Mouse (Mus musculus): ENCODE measurements around the gene Magoh. TPM values are rescaled to one million over a fixed set of nuclear protein-coding genes. Genes with fewer than 3 reads are reported as not detected.

Magoh gene
- total RNA-seq (2021), result 10 to 100 TPM; 40.2 to 43.2 TPM
- 38.8 and 45.1 TPM in 2 replicates for polyA plus RNA-seq (2012; rRNA removed)
- long read RNA-seq, transcript Magoh-201 (5 exons, 692 nt), result major isoform, 12 of 12 reads
- long read RNA-seq, partial matches to known transcripts, result 0 of 12 reads
- long read RNA-seq, other reads (novel, unspliced or antisense), result 0 of 12 reads

DNA sequence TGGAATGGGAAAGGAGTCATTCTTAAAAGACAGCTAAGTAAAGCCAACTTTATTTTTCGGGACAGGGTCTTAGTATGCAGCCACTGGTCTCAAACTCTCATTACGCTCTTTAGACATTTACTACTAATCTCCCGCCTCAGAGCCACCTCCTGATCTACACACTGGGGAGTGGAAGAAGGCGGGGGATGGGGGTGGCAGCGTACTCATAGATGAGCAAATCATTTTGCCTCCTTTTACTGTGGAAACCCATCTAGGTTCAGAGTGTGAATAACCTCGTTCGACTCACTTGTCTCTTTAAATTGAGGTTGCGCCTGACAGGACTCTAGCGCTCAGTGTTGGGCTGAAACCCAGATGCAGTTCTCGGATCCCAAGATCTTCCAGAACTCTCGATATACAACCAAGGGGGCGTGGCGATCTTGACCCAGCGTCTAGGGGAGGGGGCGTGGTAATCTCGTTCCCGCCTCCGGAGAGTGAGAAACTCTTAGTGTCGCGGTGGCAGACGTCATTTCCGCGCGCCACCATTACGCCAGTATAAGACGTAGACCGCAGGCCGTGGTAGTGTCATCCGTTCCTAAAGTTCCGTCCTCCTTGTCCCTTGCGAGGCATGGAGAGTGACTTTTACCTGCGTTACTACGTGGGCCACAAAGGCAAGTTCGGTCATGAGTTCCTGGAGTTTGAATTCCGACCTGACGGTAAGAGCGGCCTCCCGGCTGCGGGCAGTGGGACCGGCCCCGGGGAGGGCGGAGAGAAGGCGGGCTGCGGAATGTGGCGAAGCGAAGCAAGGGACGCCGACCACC is at the start of gene Magoh:
Gene Magoh (plus strand): TSS at position 502 of the 797 bp plus-strand sequence.
- H3K27ac ChIP-seq, result peak within 1 kb of the TSS; percentile 76
- no peaks in the 10 kb centered on the region; the same call in 1 of the 2 replicates for H3K27me3 ChIP-seq (ENCODE audit: control insufficient read depth, insufficient read depth, low read length)
- peak; percentile 98 for TF ChIP-seq POLR2A (IDR thresholded peaks at IDR 0.05; ENCODE audit: insufficient read depth, low read depth, low read length)
- no peak for TF ChIP-seq CTCF (IDR thresholded peaks at IDR 0.05)
- TF ChIP-seq EP300 (IDR thresholded peaks at IDR 0.05; ENCODE audit: insufficient read depth, low read depth, low read length), result peak; percentile 60; the same call in 1 of the 2 replicates
- DNase-seq, result peak; percentile 95 to 96
- peak within 1 kb of the TSS; percentile 66 for H3K9ac ChIP-seq (ENCODE audit: low read depth, low read length)
- H3K79me2 ChIP-seq (replicated peaks; ENCODE audit: control insufficient read depth, insufficient read depth, low read length), result no peaks in the 10 kb centered on the region
- H3K4me1 ChIP-seq (ENCODE audit: control insufficient read depth, insufficient read depth, low read length), result peaks cover 2% of the 10 kb centered on the region
- peak within 1 kb of the TSS; percentile 75 for H3K4me3 ChIP-seq
- H3K36me3 ChIP-seq (ENCODE audit: control insufficient read depth, insufficient read depth, low read length), result peaks cover 4% of the 10 kb centered on the region
- intact Hi-C loops (cut with DNase I), result loop anchor here (1.0 to 10.0 kb wide), 2 partner anchors 10 to 625 kb away; partner anchors contain the start of genes 0610037L13Rik, Hspb11 and Lrrc42
- WGBS, result 3% methylated on average over 48 of the region's 48 CpGs

DNA sequence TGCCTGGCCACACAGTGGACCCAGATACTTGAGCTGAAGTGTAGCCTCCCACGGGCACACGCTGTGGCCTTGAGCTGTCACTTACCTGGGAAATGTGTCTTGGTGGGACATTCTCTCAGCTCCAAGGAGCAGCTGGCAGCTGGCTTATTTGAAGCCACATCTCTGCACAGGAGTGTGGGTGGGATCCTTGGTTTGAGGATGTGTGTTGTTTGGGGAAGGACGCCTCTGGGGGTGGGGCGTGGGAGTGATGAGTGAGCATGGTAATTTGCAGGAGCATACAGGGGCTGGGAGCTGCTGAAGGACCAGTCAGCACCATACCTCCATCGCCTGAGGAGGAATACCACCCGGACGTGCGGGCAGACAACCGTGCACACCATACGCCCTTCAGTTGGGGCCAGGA is 49.4 kb upstream of the Magoh start:
- no peak for DNase-seq
- Histone ChIP-seq H3K36me3 (ENCODE audit: control insufficient read depth, insufficient read depth, low read length) (no peaks in the 10 kb centered on the region), H3K4me3 (no peak overlapping the region), H3K27me3 (ENCODE audit: control insufficient read depth, insufficient read depth, low read length) (no peaks in the 10 kb centered on the region), H3K9ac (ENCODE audit: low read depth, low read length) (no peak overlapping the region), H3K27ac (no peak overlapping the region), H3K4me1 (ENCODE audit: control insufficient read depth, insufficient read depth, low read length) (no peaks in the 10 kb centered on the region), H3K79me2 (replicated peaks; ENCODE audit: control insufficient read depth, insufficient read depth, low read length) (no peaks in the 10 kb centered on the region)
- no peak for TF ChIP-seq CTCF (IDR thresholded peaks at IDR 0.05)
- TF ChIP-seq POLR2A (IDR thresholded peaks at IDR 0.05; ENCODE audit: insufficient read depth, low read depth, low read length), result no peak
- no peak for TF ChIP-seq EP300 (IDR thresholded peaks at IDR 0.05; ENCODE audit: insufficient read depth, low read depth, low read length)
- intact Hi-C loops (cut with DNase I), result no loop called here
- WGBS, result 74% methylated on average over 10 of the region's 10 CpGs

DNA sequence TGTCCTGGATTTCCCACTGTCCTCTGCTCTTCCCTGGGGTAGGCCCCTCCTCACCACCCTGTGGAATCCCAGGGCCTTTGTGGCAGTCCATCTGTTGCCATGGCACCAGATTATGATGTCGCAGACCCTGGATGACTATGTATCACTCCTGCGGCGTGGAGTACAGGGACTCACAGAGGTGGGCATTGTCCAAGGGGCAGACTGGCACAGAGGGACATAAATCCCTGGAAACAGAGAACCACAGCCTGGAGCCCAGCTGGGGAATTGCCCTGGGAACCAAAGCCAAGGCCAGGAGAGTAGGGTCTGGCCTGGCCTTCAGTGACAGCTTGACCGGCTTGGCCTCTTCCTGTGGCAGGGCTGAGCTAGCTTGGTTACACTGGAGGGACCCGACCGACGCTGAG is 48.7 kb upstream of the Magoh start:
- no peaks in the 10 kb centered on the region for H3K36me3 ChIP-seq (ENCODE audit: control insufficient read depth, insufficient read depth, low read length)
- H3K9ac ChIP-seq (ENCODE audit: low read depth, low read length), result no peak overlapping the region
- H3K4me3 ChIP-seq, result no peak overlapping the region
- no peak for TF ChIP-seq POLR2A (IDR thresholded peaks at IDR 0.05; ENCODE audit: insufficient read depth, low read depth, low read length)
- no peak for TF ChIP-seq EP300 (IDR thresholded peaks at IDR 0.05; ENCODE audit: insufficient read depth, low read depth, low read length)
- TF ChIP-seq CTCF (IDR thresholded peaks at IDR 0.05), result no peak
- H3K79me2 ChIP-seq (replicated peaks; ENCODE audit: control insufficient read depth, insufficient read depth, low read length), result no peaks in the 10 kb centered on the region
- DNase-seq, result no peak
- H3K27ac ChIP-seq, result no peak overlapping the region
- no peaks in the 10 kb centered on the region for H3K27me3 ChIP-seq (ENCODE audit: control insufficient read depth, insufficient read depth, low read length)
- intact Hi-C loops (cut with DNase I), result no loop called here
- no peaks in the 10 kb centered on the region for H3K4me1 ChIP-seq (ENCODE audit: control insufficient read depth, insufficient read depth, low read length)
- WGBS, result 81% methylated on average over 7 of the region's 7 CpGs

GRCm38 (mm10) chr4:107831678-107832077 is 47.9 kb upstream of the Magoh start:
- H3K4me3 ChIP-seq, result no peak overlapping the region
- H3K9ac ChIP-seq (ENCODE audit: low read depth, low read length), result no peak overlapping the region
- 86% methylated on average over 6 of the region's 6 CpGs for WGBS
- intact Hi-C loops (cut with DNase I), result no loop called here
- TF ChIP-seq POLR2A (IDR thresholded peaks at IDR 0.05; ENCODE audit: insufficient read depth, low read depth, low read length) (no peak), EP300 (IDR thresholded peaks at IDR 0.05; ENCODE audit: insufficient read depth, low read depth, low read length) (no peak), CTCF (IDR thresholded peaks at IDR 0.05) (no peak)
- H3K36me3 ChIP-seq (ENCODE audit: control insufficient read depth, insufficient read depth, low read length), result no peaks in the 10 kb centered on the region
- no peaks in the 10 kb centered on the region for H3K4me1 ChIP-seq (ENCODE audit: control insufficient read depth, insufficient read depth, low read length)
- H3K27ac ChIP-seq, result no peak overlapping the region
- H3K79me2 ChIP-seq (replicated peaks; ENCODE audit: control insufficient read depth, insufficient read depth, low read length), result no peaks in the 10 kb centered on the region
- H3K27me3 ChIP-seq (ENCODE audit: control insufficient read depth, insufficient read depth, low read length), result no peaks in the 10 kb centered on the region
- no peak for DNase-seq

DNA sequence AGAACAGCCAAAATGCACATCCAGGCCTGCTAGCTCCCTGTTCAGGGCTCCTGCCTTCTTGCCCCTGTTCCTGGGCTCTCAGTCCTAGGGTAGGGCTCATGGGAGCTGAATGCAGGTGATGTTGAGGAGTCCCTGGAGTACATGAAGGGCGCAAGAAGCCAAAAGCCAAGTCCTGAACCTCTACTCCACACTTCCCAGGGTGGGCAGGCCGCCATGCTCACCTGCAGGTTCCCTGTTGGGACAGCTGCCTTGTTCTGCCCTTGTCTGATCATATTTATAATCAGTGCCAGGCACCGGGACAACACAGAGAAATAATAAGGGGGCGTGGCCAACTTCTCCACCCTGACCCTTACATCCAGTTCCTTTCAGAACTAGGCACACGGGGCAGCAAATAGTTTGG is 46.0 kb upstream of the Magoh start:
- intact Hi-C loops (cut with DNase I), result no loop called here
- 76% methylated on average over 5 of the region's 5 CpGs for WGBS
- no peaks in the 10 kb centered on the region for H3K4me1 ChIP-seq (ENCODE audit: control insufficient read depth, insufficient read depth, low read length)
- no peaks in the 10 kb centered on the region for H3K27me3 ChIP-seq (ENCODE audit: control insufficient read depth, insufficient read depth, low read length)
- DNase-seq, result no peak
- no peaks in the 10 kb centered on the region for H3K36me3 ChIP-seq (ENCODE audit: control insufficient read depth, insufficient read depth, low read length)
- no peaks in the 10 kb centered on the region for H3K79me2 ChIP-seq (replicated peaks; ENCODE audit: control insufficient read depth, insufficient read depth, low read length)
- no peak overlapping the region for H3K9ac ChIP-seq (ENCODE audit: low read depth, low read length)
- no peak overlapping the region for H3K27ac ChIP-seq
- TF ChIP-seq EP300 (IDR thresholded peaks at IDR 0.05; ENCODE audit: insufficient read depth, low read depth, low read length) (no peak), POLR2A (IDR thresholded peaks at IDR 0.05; ENCODE audit: insufficient read depth, low read depth, low read length) (no peak), CTCF (IDR thresholded peaks at IDR 0.05) (no peak)
- H3K4me3 ChIP-seq, result no peak overlapping the region
